Mouse (Mus musculus) kidney, postnatal 0 days (tissue): ENCODE results near the gene Snrk. TPM values are rescaled to one million over a fixed set of nuclear protein-coding genes. Genes with fewer than 3 reads are reported as not detected.
"Not testable (repeated sequence)": the region's sequence is repeated elsewhere in the genome, so short reads cannot be mapped to it uniquely, and the experiment has no call there.

Source experiments
- ATAC-seq: fragments of 200-750 bp; cut with Nextera tagmentation; replicated peaks from 2 replicates; pipeline ENCODE4 v1.8.0; 2017; ENCODE audit warnings: low read depth, moderate number of reproducible peaks, moderate TSS enrichment, moderate library complexity; ENCODE audit not compliant: low FRiP score
- DNase-seq: peaks from one replicate; pipeline ENCODE4 v3.0.0-alpha.2; 2016; ENCODE audit warnings: low spot score
- H3K27ac ChIP-seq: fragments of 300-500 bp; sonication (generic); 2 replicates; pipeline ENCODE4 v1.5.1; 2014; ENCODE audit warnings: mild to moderate bottlenecking
- H3K27me3 ChIP-seq: fragments of 300-500 bp; sonication (generic); 2 replicates; pipeline ENCODE4 v1.6.1; 2014; ENCODE audit warnings: low read length, mixed read lengths; ENCODE audit not compliant: insufficient read depth
- H3K36me3 ChIP-seq: fragments of 300-500 bp; sonication (generic); 2 replicates; pipeline ENCODE4 v1.6.1; 2014; ENCODE audit warnings: low read length, mixed read lengths; ENCODE audit not compliant: insufficient read depth
- H3K4me1 ChIP-seq: fragments of 300-500 bp; sonication (generic); replicated peaks from 2 replicates; pipeline ENCODE4 v1.6.1; 2014; ENCODE audit warnings: antibody characterized with exemption, low read length, mixed read lengths; ENCODE audit not compliant: insufficient read depth
- H3K4me2 ChIP-seq: fragments of 300-500 bp; sonication (generic); 2 replicates; pipeline ENCODE4 v1.6.1; 2014; ENCODE audit warnings: mild to moderate bottlenecking, low read length, moderate library complexity, mixed read lengths
- H3K4me3 ChIP-seq: fragments of 300-500 bp; sonication (generic); replicated peaks from 2 replicates; pipeline ENCODE4 v1.5.1; 2014; ENCODE audit warnings: low read depth, low read length
- H3K9ac ChIP-seq: fragments of 300-500 bp; sonication (generic); 2 replicates; pipeline ENCODE4 v1.6.1; 2014; ENCODE audit warnings: low read depth, low read length
- H3K9me3 ChIP-seq: fragments of 300-500 bp; sonication (generic); replicated peaks from 2 replicates; pipeline ENCODE4 v1.6.1; 2016; ENCODE audit warnings: low read length, inconsistent platforms, mixed read lengths
- CTCF ChIP-seq: IDR thresholded peaks from 2 replicates; pipeline ENCODE4 v1.5.1; 2016; ENCODE audit warnings: antibody characterized with exemption, low read depth, mild to moderate bottlenecking, moderate library complexity
- WGBS: fragments of 180-500 bp; shearing (Covaris S2); extraction: QIAGEN DNeasy Blood & Tissue Kit; methylation state at CpG from one replicate; pipeline ENCODE4 v1.1.7; 2014; 5-methylcytosine and 5-hydroxymethylcytosine counted together
- polyA plus RNA-seq: library from polyadenylated mRNA; unstranded; fragments of >200 nt; fragmentation: Nextera tagmentation; extraction: Ambion mirVana; gene quantifications from 2 replicates; pipeline ENCODE4 v1.2.1, GENCODE M21; 2015

The Snrk gene
- polyA plus RNA-seq, 1 experiment from 2014 or later: 51.3 TPM

DNA sequence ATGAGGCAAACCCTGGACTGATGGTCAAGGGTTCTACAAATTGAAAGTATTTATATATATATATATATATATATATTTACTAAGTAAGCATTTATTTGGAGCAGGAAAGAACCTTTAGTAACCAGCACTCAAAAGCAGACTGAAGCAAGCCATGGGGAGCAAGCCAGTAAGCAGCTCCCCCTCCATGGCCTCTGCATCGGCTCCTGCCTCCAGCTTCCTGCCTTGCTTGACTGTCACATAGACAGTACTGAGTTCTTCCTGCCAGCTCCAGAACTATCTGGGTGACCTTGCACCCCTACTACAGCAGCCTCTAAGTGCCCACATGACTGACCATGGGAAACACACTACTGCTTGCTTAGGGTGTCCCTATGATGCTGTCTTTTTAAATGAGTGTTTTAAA, 35.4 kb downstream of the Snrk start:
- no peak for TF ChIP-seq CTCF
- Histone ChIP-seq H3K9me3 (no peaks in the 10 kb centered on the region), H3K9ac (no peak overlapping the region), H3K27ac (no peak overlapping the region), H3K4me3 (no peak overlapping the region), H3K4me2 (no peak overlapping the region), H3K4me1 (peaks cover 5% of the 10 kb centered on the region; the same call in 1 of the 2 replicates), H3K27me3 (no peaks in the 10 kb centered on the region), H3K36me3 (peaks cover 13% of the 10 kb centered on the region; the same call in 1 of the 2 replicates)
- WGBS: 53% methylated on average over 1 of the region's 1 CpGs
- DNase-seq (no peak), ATAC-seq (no peak)

DNA sequence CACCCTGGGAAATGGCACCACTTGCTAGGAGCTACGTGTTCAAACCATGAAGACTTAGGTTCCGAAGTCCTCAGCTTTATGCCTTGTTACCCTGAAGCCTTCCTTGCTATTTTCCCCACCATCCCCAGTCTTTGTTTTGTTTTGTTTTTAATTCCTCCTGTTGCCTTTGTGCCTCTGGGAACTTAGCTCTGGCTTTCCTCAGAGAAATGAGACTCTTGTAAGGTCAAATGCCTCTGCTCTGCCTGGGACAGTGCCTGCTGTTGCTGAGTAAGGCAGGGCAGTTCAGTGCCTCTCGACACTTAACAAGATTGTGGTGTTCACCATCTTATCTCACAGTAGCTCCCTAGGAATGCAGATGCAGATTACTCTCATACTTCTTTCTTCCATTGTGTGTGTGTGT, 36.4 kb downstream of the Snrk start:
- H3K9ac ChIP-seq: no peak overlapping the region
- H3K4me1 ChIP-seq: peaks cover 5% of the 10 kb centered on the region; the same call in 1 of the 2 replicates
- H3K27me3 ChIP-seq: no peaks in the 10 kb centered on the region
- no peak overlapping the region for H3K27ac ChIP-seq
- ATAC-seq (no peak), DNase-seq (no peak)
- H3K4me3 ChIP-seq: no peak overlapping the region
- TF ChIP-seq CTCF: no peak
- 92% methylated on average over 3 of the region's 3 CpGs for WGBS
- peaks cover 21% of the 10 kb centered on the region for H3K36me3 ChIP-seq
- H3K9me3 ChIP-seq: no peaks in the 10 kb centered on the region
- no peak overlapping the region for H3K4me2 ChIP-seq

DNA sequence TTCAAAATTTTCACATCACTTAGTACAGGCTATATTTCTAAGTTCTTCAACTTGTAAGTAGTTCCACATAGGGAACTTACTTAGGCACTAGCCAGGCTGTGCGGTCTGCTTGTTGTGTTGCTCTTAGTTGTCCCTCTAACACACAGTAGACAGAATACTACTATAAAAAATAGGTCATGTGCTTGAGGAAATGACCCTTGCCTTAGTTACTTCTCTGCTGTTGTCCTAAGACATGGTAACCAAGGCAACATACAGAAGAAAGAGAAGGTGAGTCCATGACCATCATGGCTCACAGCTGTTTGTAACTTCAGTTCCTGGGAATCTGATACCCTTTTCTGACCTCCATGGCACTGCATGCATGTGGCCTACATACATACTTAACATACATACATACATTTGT, 38.1 kb downstream of the Snrk start:
- Histone ChIP-seq H3K36me3 (peaks cover 27% of the 10 kb centered on the region), H3K4me2 (no peak overlapping the region), H3K4me1 (no peaks in the 10 kb centered on the region; the same call in 1 of the 2 replicates), H3K4me3 (no peak overlapping the region), H3K27ac (no peak overlapping the region), H3K27me3 (no peaks in the 10 kb centered on the region), H3K9ac (no peak overlapping the region), H3K9me3 (no peaks in the 10 kb centered on the region)
- DNase-seq (peak; percentile 23), ATAC-seq (no peak)
- WGBS: 89% methylated on average over 1 of the region's 1 CpGs
- TF ChIP-seq CTCF: no peak

DNA sequence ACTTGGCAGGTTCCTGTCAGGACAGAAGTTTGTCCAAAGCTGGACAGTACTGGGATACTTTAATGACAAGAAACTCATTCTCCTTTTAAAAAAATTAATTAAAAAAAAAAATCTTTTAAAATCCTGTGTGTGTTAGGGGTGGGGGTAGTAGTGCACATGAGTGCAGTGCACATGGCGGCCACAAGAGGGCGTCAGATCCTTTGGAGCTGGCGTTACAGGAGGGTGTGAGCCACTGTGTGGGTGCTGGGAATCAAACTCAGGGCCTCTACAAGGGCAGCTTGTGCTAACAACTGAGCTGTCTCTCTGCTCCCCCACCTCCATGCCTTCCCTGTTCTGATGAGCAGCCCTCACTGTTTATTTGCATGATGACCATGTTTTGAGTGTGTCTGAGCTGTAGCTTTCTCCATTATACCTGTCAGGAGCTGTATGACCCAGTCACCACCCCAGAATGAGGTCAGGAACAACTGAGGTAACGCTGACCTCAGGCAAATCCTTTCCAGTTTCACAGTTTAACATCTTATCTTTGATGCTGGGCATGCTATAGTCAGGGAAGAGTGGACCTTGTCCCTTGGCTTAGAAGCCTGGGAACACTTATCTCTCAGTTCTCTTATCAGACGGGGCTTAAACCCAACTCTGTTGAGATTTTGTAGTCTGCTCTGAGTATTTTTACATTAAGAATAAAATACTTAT, 39.5 kb downstream of the Snrk start:
- ATAC-seq (no peak), DNase-seq (no peak)
- Histone ChIP-seq H3K4me2 (no peak overlapping the region), H3K36me3 (peaks cover 35% of the 10 kb centered on the region), H3K9me3 (no peaks in the 10 kb centered on the region), H3K27me3 (no peaks in the 10 kb centered on the region), H3K27ac (no peak overlapping the region), H3K4me1 (no peaks in the 10 kb centered on the region; the same call in 1 of the 2 replicates), H3K9ac (no peak overlapping the region), H3K4me3 (no peak overlapping the region)
- 83% methylated on average over 5 of the region's 5 CpGs for WGBS
- peak; percentile 46 for TF ChIP-seq CTCF

DNA sequence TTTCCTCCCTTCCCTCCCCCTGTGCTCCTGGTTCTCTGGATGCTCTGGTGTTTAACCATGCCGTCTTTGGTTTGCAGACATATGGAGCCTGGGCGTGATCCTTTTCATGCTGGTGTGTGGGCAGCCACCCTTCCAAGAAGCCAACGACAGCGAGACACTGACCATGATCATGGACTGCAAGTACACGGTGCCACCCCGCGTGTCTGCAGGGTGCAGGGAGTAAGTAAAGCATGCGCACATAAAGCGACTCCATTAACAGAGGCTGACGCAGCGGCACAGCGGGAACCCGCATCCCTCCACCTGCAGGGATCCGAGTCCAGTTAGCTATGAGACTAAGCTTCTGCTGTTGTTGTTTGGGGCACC, 40.0 kb downstream of the Snrk start:
- Histone ChIP-seq H3K36me3 (peaks cover 35% of the 10 kb centered on the region), H3K4me2 (no peak overlapping the region), H3K9ac (no peak overlapping the region), H3K4me3 (no peak overlapping the region), H3K4me1 (no peaks in the 10 kb centered on the region; the same call in 1 of the 2 replicates), H3K27ac (no peak overlapping the region), H3K27me3 (no peaks in the 10 kb centered on the region), H3K9me3 (no peaks in the 10 kb centered on the region)
- 92% methylated on average over 14 of the region's 14 CpGs for WGBS
- no peak for DNase-seq
- ATAC-seq: no peak
- no peak for TF ChIP-seq CTCF

- ATAC-seq (no peak), DNase-seq (no peak)
- peaks cover 35% of the 10 kb centered on the region; the same call in 1 of the 2 replicates for H3K36me3 ChIP-seq
- no peak overlapping the region for H3K4me2 ChIP-seq
- no peak overlapping the region for H3K27ac ChIP-seq
- no peak overlapping the region for H3K9ac ChIP-seq
- H3K27me3 ChIP-seq: no peaks in the 10 kb centered on the region
- WGBS: 96% methylated on average over 4 of the region's 4 CpGs
- no peaks in the 10 kb centered on the region for H3K4me1 ChIP-seq
- TF ChIP-seq CTCF: no peak
- no peak overlapping the region for H3K4me3 ChIP-seq
- no peaks in the 10 kb centered on the region for H3K9me3 ChIP-seq
These were observed 47.5 kb downstream of the Snrk start for GRCm38 (mm10) chr9:122164535-122164934.

DNA sequence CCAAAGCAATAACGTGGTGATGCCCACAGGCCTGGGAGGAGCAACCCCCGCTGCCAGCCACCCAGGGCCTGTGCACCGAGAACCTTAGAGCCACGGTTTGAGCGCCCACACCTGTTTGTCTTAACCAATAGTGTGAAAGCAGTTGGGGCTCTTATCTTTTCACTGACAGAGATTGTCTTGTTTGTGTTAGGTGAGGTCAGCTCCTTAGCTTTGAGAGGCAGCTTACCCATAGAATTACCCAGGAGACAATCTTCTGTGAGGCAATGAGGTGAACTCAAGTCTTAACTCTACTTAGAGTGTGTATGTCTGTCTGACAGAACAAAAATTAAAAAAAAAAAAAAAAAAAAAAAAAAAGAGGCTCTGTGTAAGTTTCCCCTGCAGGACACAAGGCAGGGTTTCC, 50.7 kb downstream of the Snrk start:
- peaks cover 25% of the 10 kb centered on the region; the same call in 1 of the 2 replicates for H3K36me3 ChIP-seq
- ATAC-seq, DNase-seq: not testable (repeated sequence)

More for the DNA sequence above, 50.7 kb downstream of the Snrk start:
- H3K4me2 ChIP-seq, H3K27ac ChIP-seq, H3K9me3 ChIP-seq, H3K9ac ChIP-seq, H3K4me1 ChIP-seq, H3K4me3 ChIP-seq, H3K27me3 ChIP-seq: not testable (repeated sequence)
- 83% methylated on average over 5 of the region's 5 CpGs for WGBS
